Mouse (Mus musculus) liver, embryonic 14.5 days (tissue): ENCODE results near the gene Cx3cr1.

ENCODE experiments used
- CTCF ChIP-seq: IDR thresholded peaks from 2 replicates; pipeline ENCODE4 v1.5.1; 2016; ENCODE audit warnings: antibody characterized with exemption, low read depth, control low read depth
- EP300 ChIP-seq: IDR thresholded peaks from 2 replicates; pipeline ENCODE4 v1.6.1; 2016; ENCODE audit warnings: antibody characterized with exemption, low read depth

GRCm38 (mm10) chr9:120114051-120114788 is 44.5 kb upstream of the Cx3cr1 start:
- TF ChIP-seq CTCF: no peak
- TF ChIP-seq EP300: no peak
